ENCODE assay signal across 26 mouse cellular contexts in the genomic region with DNA sequence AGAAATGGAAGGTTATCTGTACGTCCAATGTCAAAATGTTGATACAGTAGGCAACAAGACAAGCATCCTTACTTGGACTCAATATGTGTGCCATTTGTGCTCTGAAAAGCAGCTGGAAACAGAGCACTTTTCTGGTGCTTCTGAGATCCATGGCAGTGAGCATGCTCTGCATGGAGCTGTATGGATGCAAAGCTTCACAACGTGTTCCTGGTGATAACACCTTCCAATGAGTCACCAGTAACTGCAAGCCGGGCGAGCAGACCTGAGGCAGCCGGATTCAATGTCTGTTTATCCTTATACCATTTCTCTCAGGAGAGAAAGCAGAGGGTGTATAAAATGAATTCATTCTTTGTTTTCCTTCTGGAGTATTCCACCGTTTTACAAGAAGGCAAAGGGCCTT.
"Had no signal": no experiment of that assay in that cellular context is flagged by ENCODE, and none has a peak within 500 bp of the region (broad histone marks: within the 10 kb centered on the region; RNA-seq: fewer than 3 reads in every experiment).

No protein-coding gene starts in this region.

- H3K27me3 ChIP-seq: hindbrain, embryonic 12.5 days; intestine, embryonic 15.5 days; liver, embryonic 13.5 days; liver, embryonic 15.5 days had no signal

- DNase-seq: gastrocnemius, adult 2 months; gastrocnemius, postnatal 10 days; gastrocnemius, postnatal 25 days; heart, adult 2 months; heart, postnatal 10 days; heart, postnatal 4 days; kidney, adult 18-20 months; kidney, adult 8-10 months; kidney, postnatal 10 days; kidney, postnatal 25 days; kidney, postnatal 4 days; liver; liver, embryonic 13.5 days had no signal

- H3K36me3 ChIP-seq: hindbrain, embryonic 10.5 days; hindbrain, embryonic 12.5 days; intestine, embryonic 15.5 days; limb, embryonic 10.5 days; limb, embryonic 12.5 days; liver, embryonic 13.5 days; liver, embryonic 15.5 days had no signal

- H3K9ac ChIP-seq: hindbrain, embryonic 12.5 days; hindbrain, embryonic 14.5 days; intestine, embryonic 15.5 days; limb, embryonic 12.5 days; liver, embryonic 13.5 days; liver, embryonic 15.5 days had no signal

- H3K9me3 ChIP-seq: hindbrain, embryonic 10.5 days; hindbrain, embryonic 12.5 days; intestine, embryonic 15.5 days; limb, embryonic 10.5 days; limb, embryonic 12.5 days; liver, embryonic 13.5 days; liver, embryonic 15.5 days had no signal

- H3K4me1 ChIP-seq: intestine, embryonic 15.5 days; liver, embryonic 13.5 days; liver, embryonic 15.5 days had no signal

- H3K4me3 ChIP-seq: gastrocnemius, adult 2 months; heart, adult 2 months; hindbrain, embryonic 10.5 days; hindbrain, embryonic 12.5 days; intestine, embryonic 15.5 days; layer of hippocampus, adult 2 months; limb, embryonic 10.5 days; limb, embryonic 12.5 days; liver, embryonic 13.5 days; liver, embryonic 15.5 days had no signal

- H3K4me2 ChIP-seq: heart, embryonic 11.5 days; hindbrain, embryonic 12.5 days; hindbrain, embryonic 14.5 days; intestine, embryonic 15.5 days; limb, embryonic 12.5 days; liver, embryonic 11.5 days; liver, embryonic 13.5 days; liver, embryonic 15.5 days had no signal

- H3K27ac ChIP-seq: gastrocnemius, adult 2 months; heart, adult 2 months; hindbrain, embryonic 10.5 days; hindbrain, embryonic 12.5 days; hindbrain, embryonic 14.5 days; intestine, embryonic 15.5 days; layer of hippocampus, adult 2 months; limb, embryonic 10.5 days; limb, embryonic 12.5 days; liver, embryonic 13.5 days; liver, embryonic 15.5 days had no signal

- ATAC-seq: hindbrain, embryonic 16.5 days; inflammation-experienced regulatory T-cells, adult 6 months; intestine, embryonic 15.5 days; intestine, postnatal 0 days had no signal
